Mouse (Mus musculus): ENCODE data around the gene Rassf3. TPM values are rescaled to one million over a fixed set of nuclear protein-coding genes. Genes with fewer than 3 reads are reported as not detected.

Rassf3 gene
- polyA plus RNA-seq, 1 experiment from 2014 or later = 13.3 TPM

Other genes starting within 250 kb of the Rassf3 start
- gene Tbc1d30, start 125.1 kb downstream of the Rassf3 start, polyA plus RNA-seq (2015; fragmentation: Nextera tagmentation; extraction: Ambion mirVana) = 0.48 and 0.61 TPM in 2 replicates
- gene Gns, start 111.3 kb downstream of the Rassf3 start, polyA plus RNA-seq (2015; fragmentation: Nextera tagmentation; extraction: Ambion mirVana) = 18.7 and 22.3 TPM in 2 replicates
- gene Tbk1, start 110.4 kb upstream of the Rassf3 start, polyA plus RNA-seq (2015; fragmentation: Nextera tagmentation; extraction: Ambion mirVana) = 19.8 and 20.5 TPM in 2 replicates
- gene Xpot, start 150.0 kb upstream of the Rassf3 start, polyA plus RNA-seq (2015; fragmentation: Nextera tagmentation; extraction: Ambion mirVana) = 24.1 and 26.4 TPM in 2 replicates
- gene D930020B18Rik, start 165.2 kb upstream of the Rassf3 start, polyA plus RNA-seq (2015; fragmentation: Nextera tagmentation; extraction: Ambion mirVana) = 0.04 TPM in 1 of 2 replicates, not detected in the other